Mouse (Mus musculus): ENCODE measurements around the gene Lrat. TPM values are rescaled to one million over a fixed set of nuclear protein-coding genes. Genes with fewer than 3 reads are reported as not detected.
A peak's percentile ranks its signal among the peaks of the same experiment; 100 is the strongest.

The Lrat gene
- polyA plus RNA-seq, 1 experiment from 2014 or later, result 0.44 TPM

GRCm38 (mm10) chr3:82904211-82904908 is 587 bp upstream of the Lrat start:
- Histone ChIP-seq H3K9me3 (ENCODE audit: control insufficient read depth, low read length) (no peaks in the 10 kb centered on the region), H3K36me3 (ENCODE audit: control insufficient read depth, insufficient read depth, low read length) (no peaks in the 10 kb centered on the region), H3K4me1 (replicated peaks; ENCODE audit: control insufficient read depth, insufficient read depth, low read length) (0 out of 2 replicates have a peak, but pooled peaks cover 7% of the 10 kb centered on the region), H3K4me2 (ENCODE audit: low read depth, low read length) (peak overlapping the region; percentile 89), H3K27me3 (ENCODE audit: control insufficient read depth, insufficient read depth, low read depth, low read length) (peaks cover 22% of the 10 kb centered on the region), H3K4me3 (ENCODE audit: low read length) (peak overlapping the region; percentile 38), H3K27ac (ENCODE audit: low read length) (no peak overlapping the region), H3K9ac (ENCODE audit: low read length) (peak overlapping the region; percentile 4; the same call in 1 of the 2 replicates)
- ATAC-seq (ENCODE audit: low read depth), result peak; percentile 53; the same call in 1 of the 2 replicates
- 1% methylated on average over 31 of the region's 31 CpGs for WGBS

- WGBS, result 18% methylated on average over 20 of the region's 20 CpGs
- H3K9me3 ChIP-seq (ENCODE audit: control insufficient read depth, low read length), result no peaks in the 10 kb centered on the region
- peaks cover 22% of the 10 kb centered on the region for H3K27me3 ChIP-seq (ENCODE audit: control insufficient read depth, insufficient read depth, low read depth, low read length)
- no peaks in the 10 kb centered on the region for H3K36me3 ChIP-seq (ENCODE audit: control insufficient read depth, insufficient read depth, low read length)
- H3K4me2 ChIP-seq (ENCODE audit: low read depth, low read length), result peak overlapping the region; percentile 89
- H3K4me1 ChIP-seq (replicated peaks; ENCODE audit: control insufficient read depth, insufficient read depth, low read length), result 0 out of 2 replicates have a peak, but pooled peaks cover 7% of the 10 kb centered on the region
- ATAC-seq (ENCODE audit: low read depth), result peak; percentile 31; the same call in 1 of the 2 replicates
- no peak overlapping the region for H3K9ac ChIP-seq (ENCODE audit: low read length)
- no peak overlapping the region for H3K27ac ChIP-seq (ENCODE audit: low read length)
- H3K4me3 ChIP-seq (ENCODE audit: low read length), result peak overlapping the region; percentile 38
These were observed 788 bp downstream of the Lrat start for GRCm38 (mm10) chr3:82902757-82903612.

GRCm38 (mm10) chr3:82888842-82889241 is 14.9 kb downstream of the Lrat start:
- Histone ChIP-seq H3K9ac (ENCODE audit: low read length) (no peak overlapping the region), H3K4me1 (replicated peaks; ENCODE audit: control insufficient read depth, insufficient read depth, low read length) (no peaks in the 10 kb centered on the region), H3K27me3 (ENCODE audit: control insufficient read depth, insufficient read depth, low read depth, low read length) (no peaks in the 10 kb centered on the region), H3K4me2 (ENCODE audit: low read depth, low read length) (no peak overlapping the region), H3K4me3 (ENCODE audit: low read length) (no peak overlapping the region), H3K9me3 (ENCODE audit: control insufficient read depth, low read length) (no peaks in the 10 kb centered on the region), H3K36me3 (ENCODE audit: control insufficient read depth, insufficient read depth, low read length) (no peaks in the 10 kb centered on the region), H3K27ac (ENCODE audit: low read length) (no peak overlapping the region)
- no peak for ATAC-seq (ENCODE audit: low read depth)
- WGBS, result 4% methylated on average over 2 of the region's 2 CpGs

GRCm38 (mm10) chr3:82877258-82877657 is 26.5 kb downstream of the Lrat start:
- Histone ChIP-seq H3K27me3 (ENCODE audit: control insufficient read depth, insufficient read depth, low read depth, low read length) (peaks cover 16% of the 10 kb centered on the region), H3K4me2 (ENCODE audit: low read depth, low read length) (peak overlapping the region; percentile 68; the same call in 1 of the 2 replicates), H3K27ac (ENCODE audit: low read length) (no peak overlapping the region), H3K4me1 (replicated peaks; ENCODE audit: control insufficient read depth, insufficient read depth, low read length) (peaks cover 4% of the 10 kb centered on the region; the same call in 1 of the 2 replicates), H3K4me3 (ENCODE audit: low read length) (no peak overlapping the region), H3K9me3 (ENCODE audit: control insufficient read depth, low read length) (peaks cover 4% of the 10 kb centered on the region; the same call in 1 of the 2 replicates), H3K9ac (ENCODE audit: low read length) (no peak overlapping the region), H3K36me3 (ENCODE audit: control insufficient read depth, insufficient read depth, low read length) (no peaks in the 10 kb centered on the region)
- ATAC-seq (ENCODE audit: low read depth), result no peak
- 1% methylated on average over 4 of the region's 4 CpGs for WGBS

- no peaks in the 10 kb centered on the region for H3K36me3 ChIP-seq (ENCODE audit: control insufficient read depth, insufficient read depth, low read length)
- peaks cover 4% of the 10 kb centered on the region; the same call in 1 of the 2 replicates for H3K4me1 ChIP-seq (replicated peaks; ENCODE audit: control insufficient read depth, insufficient read depth, low read length)
- WGBS, result 17% methylated on average over 32 of the region's 36 CpGs
- H3K4me2 ChIP-seq (ENCODE audit: low read depth, low read length), result peak within 1 kb of the TSS; percentile 68
- H3K27ac ChIP-seq (ENCODE audit: low read length), result no peak within 1 kb of the TSS
- peak within 1 kb of the TSS; percentile 54 for H3K4me3 ChIP-seq (ENCODE audit: low read length)
- ATAC-seq (ENCODE audit: low read depth), result peak; percentile 98
- H3K9me3 ChIP-seq (ENCODE audit: control insufficient read depth, low read length), result peaks cover 4% of the 10 kb centered on the region; the same call in 1 of the 2 replicates
- H3K9ac ChIP-seq (ENCODE audit: low read length), result peak within 1 kb of the TSS; percentile 57
- peaks cover 16% of the 10 kb centered on the region for H3K27me3 ChIP-seq (ENCODE audit: control insufficient read depth, insufficient read depth, low read depth, low read length)
These were observed 27.4 kb downstream of the Lrat start, which contains the start of gene Rbm46 for GRCm38 (mm10) chr3:82876372-82876739. Gene Rbm46 (minus strand): TSS chr3:82876483.

GRCm38 (mm10) chr3:82875671-82876371 is 28.0 kb downstream of the Lrat start:
- Histone ChIP-seq H3K27ac (ENCODE audit: low read length) (no peak overlapping the region), H3K9ac (ENCODE audit: low read length) (peak overlapping the region; percentile 57), H3K36me3 (ENCODE audit: control insufficient read depth, insufficient read depth, low read length) (no peaks in the 10 kb centered on the region), H3K4me1 (replicated peaks; ENCODE audit: control insufficient read depth, insufficient read depth, low read length) (peaks cover 4% of the 10 kb centered on the region; the same call in 1 of the 2 replicates), H3K4me2 (ENCODE audit: low read depth, low read length) (peak overlapping the region; percentile 68), H3K4me3 (ENCODE audit: low read length) (peak overlapping the region; percentile 54), H3K27me3 (ENCODE audit: control insufficient read depth, insufficient read depth, low read depth, low read length) (peaks cover 16% of the 10 kb centered on the region), H3K9me3 (ENCODE audit: control insufficient read depth, low read length) (peaks cover 4% of the 10 kb centered on the region; the same call in 1 of the 2 replicates)
- ATAC-seq (ENCODE audit: low read depth), result peak; percentile 47; the same call in 1 of the 2 replicates
- WGBS, result 16% methylated on average over 40 of the region's 69 CpGs

- WGBS, result 18% methylated on average over 4 of the region's 4 CpGs
- no peak overlapping the region for H3K27ac ChIP-seq (ENCODE audit: low read length)
- no peaks in the 10 kb centered on the region for H3K27me3 ChIP-seq (ENCODE audit: control insufficient read depth, insufficient read depth, low read depth, low read length)
- no peak overlapping the region for H3K4me3 ChIP-seq (ENCODE audit: low read length)
- H3K9me3 ChIP-seq (ENCODE audit: control insufficient read depth, low read length), result no peaks in the 10 kb centered on the region
- ATAC-seq (ENCODE audit: low read depth), result no peak
- no peak overlapping the region for H3K9ac ChIP-seq (ENCODE audit: low read length)
- no peak overlapping the region for H3K4me2 ChIP-seq (ENCODE audit: low read depth, low read length)
- H3K4me1 ChIP-seq (replicated peaks; ENCODE audit: control insufficient read depth, insufficient read depth, low read length), result no peaks in the 10 kb centered on the region
- H3K36me3 ChIP-seq (ENCODE audit: control insufficient read depth, insufficient read depth, low read length), result no peaks in the 10 kb centered on the region
These were observed 46.2 kb downstream of the Lrat start for GRCm38 (mm10) chr3:82857414-82858077.

Data from lung, embryonic 16.5 days (tissue).